Mouse (Mus musculus) erythroblast, adult 5-6 weeks (primary cell): ENCODE data around the gene Tex36. TPM values are rescaled to one million over a fixed set of nuclear protein-coding genes. Genes with fewer than 3 reads are reported as not detected.

Experiments
- ATAC-seq: replicated peaks from 2 replicates; pipeline ENCODE4 v1.8.0; 2016; ENCODE audit warnings: moderate number of reproducible peaks, mild to moderate bottlenecking, moderate TSS enrichment, inconsistent platforms; ENCODE audit not compliant: poor library complexity, low FRiP score, severe bottlenecking
- total RNA-seq, 2 experiments: library from RNA; stranded (forward) in 1 of 2; stranded (reverse) in 1 of 2; fragments of 150-400 nt in 1 of 2; fragments of 200-764, 138-1000 nt in 1 of 2; gene quantifications; 2 replicates each; pipeline versions ENCODE4 v1.2.3 to v1.2.4; 2015 to 2017; ENCODE audit warnings: low replicate concordance in 2 of 2

Gene Tex36
- total RNA-seq, 2 experiments from 2014 or later: not detected

DNA sequence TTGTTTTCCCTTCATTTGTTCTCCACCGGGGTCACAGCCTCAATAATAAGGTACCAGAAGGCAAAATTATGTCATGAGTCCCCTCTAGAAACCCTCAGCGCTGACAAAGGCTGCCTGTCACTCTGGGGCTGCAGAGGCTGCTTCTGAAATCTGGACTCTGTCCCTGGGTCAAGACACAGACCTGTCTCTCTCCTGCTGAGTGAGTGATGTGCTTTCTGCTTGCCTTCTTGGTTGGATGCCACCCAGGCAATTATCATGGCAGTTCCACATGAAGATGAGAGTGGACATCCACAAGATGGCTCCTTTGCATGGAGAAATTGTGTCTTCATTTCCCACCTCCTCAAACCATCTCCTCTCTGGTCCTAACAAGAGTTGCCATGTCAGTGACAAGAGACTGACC is 1.2 kb upstream of the Tex36 start:
- no peak for ATAC-seq

DNA sequence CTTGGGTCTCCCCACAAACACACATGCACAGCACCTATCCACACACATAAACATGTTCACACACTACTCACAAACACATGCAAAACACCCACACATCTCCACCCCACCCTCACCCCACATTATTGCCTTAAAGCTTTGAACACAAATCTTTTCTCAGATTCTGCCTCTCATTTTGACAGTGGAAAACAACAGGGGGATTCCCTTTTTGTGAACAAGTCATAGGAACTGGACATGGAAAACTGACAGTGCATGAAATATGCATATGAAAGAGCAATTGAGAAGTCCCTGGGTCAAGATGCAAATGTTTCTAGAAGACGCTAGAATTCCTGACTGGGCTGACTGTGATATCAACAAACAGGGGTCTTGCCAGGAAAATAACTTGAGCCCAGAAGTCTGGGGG is 1.4 kb downstream of the Tex36 start:
- no peak for ATAC-seq

DNA sequence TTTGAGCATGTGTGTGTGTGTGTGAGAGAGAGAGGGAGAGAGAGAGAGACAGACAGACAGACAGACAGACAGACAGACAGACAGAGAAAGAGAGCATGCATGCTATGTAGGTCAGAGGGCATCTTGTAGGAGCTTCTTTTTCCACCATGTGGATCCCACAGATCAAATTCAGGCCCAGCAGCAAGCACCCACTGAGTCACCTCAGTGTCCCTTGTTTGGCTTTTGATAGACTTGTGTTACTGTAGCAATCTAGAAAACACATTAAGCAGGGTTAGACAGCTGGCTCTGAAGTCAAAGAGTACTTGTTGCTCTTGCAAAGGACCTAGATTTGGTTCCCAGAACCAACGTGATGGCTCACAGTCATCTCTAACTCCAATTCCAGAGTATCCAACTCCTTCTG is 10.2 kb downstream of the Tex36 start:
- no peak for ATAC-seq

- no peak for ATAC-seq
Observed at GRCm38 (mm10) chr7:133583216-133583615, 18.7 kb downstream of the Tex36 start.

DNA sequence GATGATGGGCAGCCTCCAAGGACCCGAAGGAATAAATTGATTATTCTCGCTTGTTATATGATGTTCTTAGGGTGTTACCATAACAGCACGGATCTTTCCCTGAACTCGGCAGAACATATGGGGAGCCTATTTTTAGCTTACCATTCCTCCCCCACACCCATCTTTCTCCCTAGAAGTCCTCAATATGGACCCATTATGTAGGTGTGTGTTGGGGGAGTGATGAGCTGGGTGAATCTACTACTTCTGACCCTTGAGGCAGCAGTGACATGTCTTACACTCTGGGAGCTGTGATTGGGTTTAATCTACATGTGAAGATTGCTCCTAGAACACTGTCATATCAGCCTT is 21.7 kb downstream of the Tex36 start:
- ATAC-seq: no peak

DNA sequence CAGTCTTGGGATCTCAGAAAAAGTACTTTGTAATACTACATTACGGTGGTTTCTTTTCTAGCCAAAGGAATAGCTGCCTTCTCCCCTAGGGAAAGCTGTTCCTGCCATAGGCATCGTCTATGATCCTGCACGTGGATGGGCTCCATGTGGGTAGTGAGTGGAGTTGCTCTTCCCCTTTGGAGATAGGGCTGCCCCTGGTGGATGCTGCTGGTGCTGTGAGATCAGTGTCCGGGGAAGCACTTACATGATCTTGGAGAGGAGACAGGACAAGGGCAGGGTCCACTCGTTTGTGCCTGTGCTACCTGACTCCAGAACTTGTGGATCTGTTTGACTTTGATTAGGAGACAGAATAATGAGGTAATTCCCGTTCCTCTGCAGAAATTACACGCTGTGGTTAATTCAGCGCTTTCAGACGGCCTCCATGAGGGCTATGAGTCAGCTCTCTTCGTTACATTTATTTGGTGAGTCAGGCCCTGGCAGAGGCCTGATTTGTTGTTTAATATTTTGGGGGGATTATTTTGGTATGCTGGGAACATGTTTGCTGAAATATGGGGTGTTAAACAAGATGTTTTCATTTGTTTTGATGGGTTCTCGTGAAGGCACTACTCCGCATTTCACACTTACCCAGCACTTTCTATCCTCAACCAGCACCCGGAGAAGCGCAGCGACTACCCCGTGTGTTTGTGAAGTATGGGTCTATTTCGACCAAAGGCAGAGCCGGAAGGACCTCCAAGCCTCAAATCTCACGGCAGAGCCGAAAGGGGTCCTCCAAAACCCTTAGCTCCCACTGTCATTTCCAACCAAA is 22.3 kb downstream of the Tex36 start:
- no peak for ATAC-seq

DNA sequence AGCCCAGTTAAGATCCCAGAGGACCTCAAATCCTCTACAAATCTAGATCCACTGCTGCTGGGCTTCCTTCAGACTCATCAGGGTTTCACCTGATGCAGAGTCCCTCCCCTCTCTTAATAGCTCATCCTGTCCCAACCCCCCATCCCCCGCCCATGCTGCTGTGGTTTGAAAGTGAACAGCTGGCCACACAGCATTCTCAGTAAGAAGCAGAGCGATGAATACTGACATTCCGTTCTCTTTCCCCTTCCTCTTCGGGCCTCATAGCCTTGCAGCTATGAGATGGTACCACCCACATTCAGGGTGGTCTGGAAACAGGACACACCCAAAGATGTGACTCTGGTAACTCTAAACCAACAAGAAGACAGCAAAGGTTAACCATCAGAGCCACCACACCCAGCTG is 25.1 kb downstream of the Tex36 start:
- no peak for ATAC-seq

GRCm38 (mm10) chr7:133576281-133576680 is 25.7 kb downstream of the Tex36 start:
- no peak for ATAC-seq

DNA sequence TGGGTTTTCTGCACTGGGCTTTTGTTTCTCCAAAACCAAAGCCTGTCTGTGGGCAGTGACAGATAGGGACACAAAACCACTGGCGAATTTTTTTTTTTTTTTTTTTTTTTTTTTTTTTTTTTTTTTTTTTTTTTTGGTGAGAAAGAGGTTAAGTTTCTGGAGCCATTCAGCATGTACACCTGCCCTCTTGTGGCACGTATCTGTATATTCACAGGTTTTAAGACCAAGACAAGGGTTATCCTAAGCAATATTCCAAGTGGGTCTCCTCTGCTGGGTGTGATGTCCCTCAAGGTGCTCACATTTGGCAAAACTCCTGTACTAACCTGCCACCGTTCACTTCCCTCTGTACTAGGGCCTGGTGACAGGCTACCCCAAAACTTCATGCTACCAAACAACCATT is 30.0 kb downstream of the Tex36 start:
- ATAC-seq: no peak

DNA sequence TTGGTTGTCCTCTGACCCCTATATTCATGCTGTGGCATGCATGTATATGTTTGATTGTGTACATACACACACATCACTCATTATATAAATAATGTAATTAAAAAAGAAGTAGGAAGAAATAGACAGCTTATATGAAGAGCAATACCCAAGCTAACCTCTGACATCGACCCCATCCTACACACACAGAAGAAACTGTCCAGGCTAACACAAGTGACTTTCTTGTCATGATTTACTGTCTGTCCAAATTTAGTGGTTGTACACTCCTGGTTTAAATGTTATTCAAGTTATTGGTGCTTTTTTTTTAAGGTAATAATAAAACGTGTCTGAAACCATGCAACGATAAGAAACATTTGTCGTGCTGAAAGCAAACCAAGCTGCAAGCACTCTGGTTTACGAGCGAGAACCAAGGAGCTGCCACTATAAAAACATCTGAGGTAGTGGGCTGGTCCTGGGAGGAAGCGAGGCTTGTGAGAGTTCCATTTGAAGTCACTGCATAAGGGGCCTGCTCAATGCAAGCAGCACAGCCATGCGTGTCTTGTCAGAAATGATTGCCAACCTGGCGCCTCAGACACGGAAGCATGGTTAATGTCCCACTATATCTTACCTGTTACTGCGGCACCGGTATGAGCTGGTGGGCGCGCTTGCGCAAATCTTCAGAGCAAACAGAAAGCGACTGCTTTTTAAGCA is 32.6 kb downstream of the Tex36 start:
- ATAC-seq: no peak

DNA sequence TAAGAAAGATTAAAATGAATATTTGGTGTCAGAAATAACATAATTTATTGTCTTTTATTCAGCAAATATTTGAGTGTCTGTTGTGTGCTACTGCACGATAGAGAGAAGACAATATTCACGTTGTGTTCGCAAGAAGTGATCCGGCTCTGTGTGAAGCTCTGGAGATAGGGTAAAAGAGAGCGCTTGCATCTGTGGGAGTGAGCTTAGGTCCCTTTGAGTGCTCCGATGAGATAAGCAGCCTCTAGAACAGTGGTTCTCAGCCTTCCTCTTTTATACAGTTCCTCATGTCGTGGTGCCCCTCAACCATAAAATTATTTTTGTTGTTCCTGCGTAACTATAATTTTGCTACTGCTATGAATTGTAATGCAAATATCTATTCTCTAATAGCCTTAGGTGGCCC is 37.4 kb downstream of the Tex36 start:
- ATAC-seq: no peak

DNA sequence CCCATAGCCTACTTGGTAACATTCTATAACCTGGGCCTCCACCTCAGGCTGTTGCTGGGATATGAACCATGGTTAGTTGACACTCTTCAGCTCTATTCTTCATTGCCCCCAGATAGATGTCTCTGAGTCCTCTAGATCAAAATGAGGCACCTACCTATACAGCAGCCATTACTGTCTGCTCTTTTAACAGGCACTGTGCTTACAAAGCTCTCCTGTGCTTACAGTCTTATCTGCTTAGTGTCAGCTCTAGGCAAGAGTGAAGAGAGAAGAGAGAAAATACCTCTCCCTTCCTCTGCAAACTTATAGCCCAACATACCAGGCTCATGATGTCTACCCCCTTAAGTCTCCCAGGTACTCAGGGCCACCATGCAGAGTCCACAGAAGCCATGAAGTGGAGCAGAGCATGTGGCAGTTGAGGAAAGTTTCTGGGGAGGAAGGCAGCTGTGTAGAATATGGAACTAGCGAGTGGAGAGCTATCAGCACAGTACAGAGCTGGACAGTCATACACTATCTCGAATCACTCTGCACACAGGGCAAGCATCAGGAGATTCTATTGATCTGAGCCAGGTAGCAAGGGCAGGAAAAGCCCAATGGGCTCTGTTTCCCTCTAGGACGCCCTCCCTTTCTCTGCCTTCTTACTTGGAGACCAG is 38.7 kb downstream of the Tex36 start:
- peak; percentile 62 for ATAC-seq

- no peak for ATAC-seq
Observed at GRCm38 (mm10) chr7:133555786-133556492, 46.0 kb downstream of the Tex36 start.

GRCm38 (mm10) chr7:133552306-133552991 is 49.5 kb downstream of the Tex36 start:
- no peak for ATAC-seq

DNA sequence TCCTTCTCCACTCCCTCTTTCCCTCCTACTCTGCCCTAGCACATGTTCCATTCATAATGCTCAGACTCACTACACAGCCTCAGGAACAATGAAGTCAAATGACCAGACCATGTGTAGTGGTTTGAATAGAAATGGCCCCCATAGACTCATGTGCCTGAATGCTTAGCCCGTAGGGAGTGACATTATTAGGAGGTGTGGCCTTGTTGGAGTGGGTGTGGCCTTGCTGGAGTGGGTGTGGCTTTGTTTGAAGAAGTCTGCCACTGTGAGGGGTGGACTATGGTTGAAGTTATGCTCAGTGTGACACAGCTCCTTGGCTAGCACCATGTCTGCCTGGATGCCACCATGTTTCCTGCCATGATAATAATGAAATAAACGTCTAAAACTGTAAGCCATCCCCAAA is 51.0 kb downstream of the Tex36 start:
- ATAC-seq: no peak

- ATAC-seq: no peak
Observed at GRCm38 (mm10) chr7:133548434-133548833, 53.5 kb downstream of the Tex36 start.

DNA sequence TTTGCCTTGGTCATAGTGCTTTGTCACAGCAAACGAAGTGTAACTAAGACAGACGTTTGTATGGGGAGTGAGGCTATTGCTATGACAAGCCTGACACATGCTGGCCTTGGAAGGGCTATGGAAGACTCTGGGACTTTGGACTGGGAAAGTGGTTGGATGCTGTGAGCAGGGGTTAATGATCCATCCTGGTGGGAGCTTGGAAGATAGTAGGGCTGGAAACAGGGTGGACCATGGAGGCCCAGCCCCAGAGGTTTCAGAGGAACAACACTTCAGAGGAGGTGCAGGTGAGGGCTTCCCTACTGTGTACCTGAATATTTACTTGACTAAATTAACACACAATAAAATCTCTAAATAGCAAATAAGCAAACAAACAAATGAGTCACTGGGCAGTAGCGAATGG is 56.3 kb downstream of the Tex36 start:
- no peak for ATAC-seq

DNA sequence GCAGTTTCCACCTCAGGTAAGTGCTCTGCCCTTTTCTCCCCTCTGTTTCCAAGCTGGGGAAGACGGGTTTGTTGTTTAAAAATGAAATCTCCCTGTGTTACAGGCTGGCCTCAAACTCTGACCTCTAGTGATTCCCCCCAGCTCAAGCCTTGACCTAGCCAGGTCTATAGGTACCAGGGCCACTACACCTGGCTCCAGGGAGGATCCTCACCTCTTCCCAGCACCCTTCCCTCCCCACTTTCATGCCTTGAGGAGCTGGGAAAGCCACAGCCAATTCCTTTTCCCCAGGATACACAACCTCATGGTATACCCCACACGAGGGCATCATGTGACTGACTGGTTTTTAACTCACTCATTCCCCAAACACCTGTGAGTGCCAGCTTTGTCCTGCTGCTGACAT is 57.0 kb downstream of the Tex36 start:
- no peak for ATAC-seq

GRCm38 (mm10) chr7:133543131-133543530 is 58.8 kb downstream of the Tex36 start:
- ATAC-seq: no peak

DNA sequence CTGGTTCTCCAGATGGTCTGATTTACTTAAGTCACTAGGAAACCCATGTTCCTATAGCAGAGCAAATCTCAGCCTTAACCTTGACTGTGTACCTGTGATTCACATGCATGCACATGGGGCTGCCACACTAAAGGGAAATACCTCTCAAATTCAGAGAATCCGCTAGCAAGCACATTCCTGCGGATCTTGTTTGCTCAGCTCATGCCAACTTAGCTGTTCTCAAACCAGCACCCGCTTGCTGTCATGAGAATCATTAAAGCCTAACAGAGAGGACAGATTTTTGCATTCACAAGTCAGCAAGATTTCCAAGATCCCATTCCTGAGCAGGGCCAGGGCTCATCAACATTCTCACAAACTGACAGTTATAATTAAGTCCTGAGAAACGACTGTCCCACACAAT is 64.6 kb downstream of the Tex36 start:
- no peak for ATAC-seq
